Mouse (Mus musculus) spleen, adult 2 months (tissue): ENCODE measurements around the gene Zbtb17. TPM values are rescaled to one million over a fixed set of nuclear protein-coding genes. Genes with fewer than 3 reads are reported as not detected.

Source experiments
- DNase-seq, 2 experiments: peaks; one replicate each; pipeline versions ENCODE4 v3.0.0 to v3.0.0-alpha.2; 2012 to 2021; ENCODE audit warnings: low spot score in 2 of 2, low read depth in 1 of 2
- H3K27ac ChIP-seq: fragments of 200-500 bp; 2 replicates; pipeline ENCODE4 v1.5.1; 2012; ENCODE audit warnings: low read length, inconsistent platforms; ENCODE audit not compliant: insufficient read depth
- H3K27me3 ChIP-seq: fragments of 200-500 bp; 2 replicates; pipeline ENCODE4 v1.6.1; 2012; ENCODE audit warnings: mild to moderate bottlenecking, moderate library complexity, low read length, inconsistent platforms; ENCODE audit not compliant: control insufficient read depth, insufficient read depth
- H3K36me3 ChIP-seq: fragments of 200-500 bp; 2 replicates; pipeline ENCODE4 v1.6.1; 2012; ENCODE audit warnings: mild to moderate bottlenecking, low read length, inconsistent platforms; ENCODE audit not compliant: control insufficient read depth, insufficient read depth
- H3K4me1 ChIP-seq: fragments of 200-500 bp; 2 replicates; pipeline ENCODE4 v1.6.1; 2011; ENCODE audit warnings: inconsistent platforms; ENCODE audit not compliant: control insufficient read depth, insufficient read depth, insufficient read length
- H3K4me3 ChIP-seq: fragments of 200-500 bp; 2 replicates; pipeline ENCODE4 v1.5.1; 2011; ENCODE audit warnings: mild to moderate bottlenecking, inconsistent platforms; ENCODE audit not compliant: insufficient read depth, insufficient read length; ENCODE audit errors: extremely low read depth
- CTCF ChIP-seq: fragments of 200-500 bp; IDR thresholded peaks from 2 replicates; pipeline ENCODE4 v1.5.1; 2011; ENCODE audit warnings: mild to moderate bottlenecking, inconsistent platforms; ENCODE audit not compliant: insufficient read depth, insufficient read length, insufficient replicate concordance; ENCODE audit errors: extremely low read depth
- POLR2A ChIP-seq: fragments of 200-500 bp; IDR thresholded peaks from 2 replicates; pipeline ENCODE4 v1.6.1; 2011; ENCODE audit warnings: low read depth, low read length, inconsistent platforms
- WGBS: fragments of 180-500 bp; shearing (Covaris S2); methylation state at CpG from one replicate; pipeline ENCODE4 v1.1.7; 2018; 5-methylcytosine and 5-hydroxymethylcytosine counted together
- polyA plus RNA-seq: library from polyadenylated mRNA; depleted of rRNA; stranded (reverse); fragments of >200 nt; gene quantifications from 2 replicates; pipeline ENCODE4 v1.2.3, GENCODE M21; 2012

The Zbtb17 gene
- polyA plus RNA-seq, 1 experiment: 35.0 TPM

GRCm38 (mm10) chr4:141425484-141426479 lies 18.7 kb upstream of the Zbtb17 start:
- Histone ChIP-seq H3K36me3 (no peaks in the 10 kb centered on the region), H3K4me3 (peak overlapping the region; percentile 45; the same call in 1 of the 2 replicates), H3K4me1 (peaks cover 4% of the 10 kb centered on the region; the same call in 1 of the 2 replicates), H3K27me3 (no peaks in the 10 kb centered on the region), H3K27ac (no peak overlapping the region)
- DNase-seq: peak; percentile 49 to 56
- 6% methylated on average over 33 of the region's 36 CpGs for WGBS
- TF ChIP-seq CTCF (no peak), POLR2A (no peak)

DNA sequence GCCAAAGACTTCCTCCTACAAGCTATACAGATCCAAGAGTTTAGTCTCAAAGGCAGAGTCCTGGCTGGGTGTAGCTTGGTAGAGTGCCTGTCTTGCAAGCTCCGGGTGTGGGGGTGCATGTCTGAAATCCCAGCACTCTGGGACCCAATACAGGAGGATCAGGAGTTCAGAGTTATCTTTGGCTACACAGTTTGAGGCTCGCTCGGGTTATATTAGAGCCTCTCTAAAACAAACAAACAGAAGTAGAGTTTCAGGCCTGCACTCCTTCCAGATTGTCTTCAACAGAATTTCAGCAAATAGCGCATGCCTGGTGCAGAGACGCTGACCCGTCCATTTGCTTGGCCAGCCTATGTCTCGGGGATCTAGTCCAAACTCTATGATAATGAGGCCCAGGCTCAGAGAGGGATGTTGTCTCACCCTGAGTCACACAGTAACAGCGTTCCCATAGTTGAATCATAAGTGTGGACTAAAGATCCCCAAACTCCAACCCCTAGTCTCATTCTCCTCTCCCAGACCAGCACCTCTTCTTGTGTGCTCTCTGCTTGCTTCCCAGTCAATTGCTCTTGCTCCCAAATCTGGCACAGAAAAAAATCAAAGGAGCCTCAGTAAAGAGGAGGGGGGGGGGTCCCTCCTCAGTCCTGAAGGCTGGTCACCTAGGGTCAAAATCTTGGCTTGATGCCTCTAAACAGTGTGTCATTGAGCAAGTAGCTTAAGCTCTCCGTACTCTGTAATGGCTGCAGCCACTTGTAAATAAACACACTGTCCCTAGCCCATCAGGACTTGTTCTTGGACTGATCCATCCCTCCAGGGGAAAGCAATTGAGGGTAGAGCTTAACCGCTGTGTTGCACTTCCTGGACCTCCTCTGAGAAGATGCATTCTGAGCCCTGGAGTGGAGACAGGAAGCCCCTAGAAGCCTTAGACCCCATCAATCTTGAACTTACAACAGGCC lies 17.4 kb upstream of the Zbtb17 start:
- WGBS: 91% methylated on average over 10 of the region's 10 CpGs
- H3K27ac ChIP-seq: no peak overlapping the region

GRCm38 (mm10) chr4:141427921-141428320 lies 16.5 kb upstream of the Zbtb17 start:
- Histone ChIP-seq H3K27me3 (no peaks in the 10 kb centered on the region), H3K4me3 (no peak overlapping the region), H3K4me1 (peaks cover 4% of the 10 kb centered on the region; the same call in 1 of the 2 replicates), H3K27ac (no peak overlapping the region), H3K36me3 (no peaks in the 10 kb centered on the region)
- TF ChIP-seq CTCF (no peak), POLR2A (no peak)
- DNase-seq: no peak
- WGBS: 94% methylated on average over 13 of the region's 13 CpGs

More for the DNA sequence above, 17.4 kb upstream of the Zbtb17 start:
- Histone ChIP-seq H3K36me3 (no peaks in the 10 kb centered on the region), H3K27me3 (no peaks in the 10 kb centered on the region), H3K4me1 (peaks cover 4% of the 10 kb centered on the region; the same call in 1 of the 2 replicates), H3K4me3 (no peak overlapping the region)
- TF ChIP-seq POLR2A: no peak
- TF ChIP-seq CTCF: no peak
- no peak for DNase-seq

- H3K27me3 ChIP-seq: no peaks in the 10 kb centered on the region
- H3K4me3 ChIP-seq: no peak overlapping the region
- TF ChIP-seq CTCF (no peak), POLR2A (no peak)
- no peaks in the 10 kb centered on the region for H3K36me3 ChIP-seq
- H3K27ac ChIP-seq: no peak overlapping the region
- 82% methylated on average over 6 of the region's 6 CpGs for WGBS
- DNase-seq: no peak
- H3K4me1 ChIP-seq: peaks cover 4% of the 10 kb centered on the region; the same call in 1 of the 2 replicates
Measured at GRCm38 (mm10) chr4:141429381-141429780, 15.1 kb upstream of the Zbtb17 start.

GRCm38 (mm10) chr4:141429847-141430246 lies 14.6 kb upstream of the Zbtb17 start:
- no peak overlapping the region for H3K4me3 ChIP-seq
- no peak for DNase-seq
- no peaks in the 10 kb centered on the region for H3K36me3 ChIP-seq
- no peaks in the 10 kb centered on the region for H3K27me3 ChIP-seq
- peaks cover 4% of the 10 kb centered on the region; the same call in 1 of the 2 replicates for H3K4me1 ChIP-seq
- no peak for TF ChIP-seq POLR2A
- peak; percentile 41; the same call in 1 of the 2 replicates for TF ChIP-seq CTCF
- WGBS: 62% methylated on average over 9 of the region's 9 CpGs
- H3K27ac ChIP-seq: no peak overlapping the region

GRCm38 (mm10) chr4:141430997-141431396 lies 13.5 kb upstream of the Zbtb17 start:
- WGBS: 25% methylated on average over 9 of the region's 9 CpGs

More at GRCm38 (mm10) chr4:141430997-141431396, 13.5 kb upstream of the Zbtb17 start:
- no peaks in the 10 kb centered on the region for H3K27me3 ChIP-seq
- H3K36me3 ChIP-seq: no peaks in the 10 kb centered on the region
- peak; percentile 29 to 66 for DNase-seq
- no peak overlapping the region for H3K27ac ChIP-seq
- H3K4me1 ChIP-seq: no peaks in the 10 kb centered on the region
- no peak overlapping the region for H3K4me3 ChIP-seq
- TF ChIP-seq POLR2A (no peak), CTCF (peak; percentile 91; the same call in 1 of the 2 replicates)
